Mouse (Mus musculus): ENCODE measurements at regions not wholly inside any gene's neighbourhood (a gene's known extent, or its start where the extent isn't known, plus 50 kb on each side); places are given as distances from the start of the nearest gene placed in this dataset.
"Not testable (repeated sequence)": the region's sequence is repeated elsewhere in the genome, so short reads cannot be mapped to it uniquely, and the experiment has no call there.

DNA sequence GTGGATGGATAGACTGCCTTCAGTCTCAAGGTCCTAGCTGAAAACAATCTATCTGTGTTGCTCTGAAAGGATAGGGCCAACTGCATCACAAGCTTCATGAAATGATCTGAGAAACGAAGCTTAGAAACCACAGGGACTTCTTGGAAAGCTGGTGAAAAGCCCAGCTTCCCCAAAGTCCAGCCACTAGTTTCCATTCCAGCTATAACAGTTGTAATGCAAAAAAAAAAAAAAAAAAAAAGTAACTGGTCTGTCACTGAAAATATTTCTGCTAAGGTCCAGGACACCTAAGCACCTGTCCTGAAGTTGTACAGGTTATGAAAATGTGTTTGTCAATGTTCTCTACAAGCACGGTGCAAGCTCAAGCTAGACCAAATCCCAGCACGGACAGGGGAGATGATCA is 189.4 kb upstream of the Trp63 start:
- TF ChIP-seq REST (IDR thresholded peaks at IDR 0.05; ENCODE audit: insufficient read depth, insufficient read length) (no peak), CEBPB (IDR thresholded peaks at IDR 0.05; ENCODE audit: insufficient read depth, poor library complexity, severe bottlenecking) (no peak), TCF12 (IDR thresholded peaks at IDR 0.05; ENCODE audit: insufficient read depth, poor library complexity, severe bottlenecking) (no peak)
- Histone ChIP-seq H3K4me3 (no peak overlapping the region), H3ac (ENCODE audit: control insufficient read depth, insufficient read length) (no peak overlapping the region), H3K36me3 (ENCODE audit: control insufficient read depth, insufficient read depth) (no peaks in the 10 kb centered on the region), H3K79me2 (ENCODE audit: control insufficient read depth, insufficient read depth) (no peaks in the 10 kb centered on the region), H3K4me2 (ENCODE audit: low read depth) (no peak overlapping the region), H3K27me3 (ENCODE audit: control insufficient read depth, insufficient read depth, insufficient read length) (no peaks in the 10 kb centered on the region)

DNA sequence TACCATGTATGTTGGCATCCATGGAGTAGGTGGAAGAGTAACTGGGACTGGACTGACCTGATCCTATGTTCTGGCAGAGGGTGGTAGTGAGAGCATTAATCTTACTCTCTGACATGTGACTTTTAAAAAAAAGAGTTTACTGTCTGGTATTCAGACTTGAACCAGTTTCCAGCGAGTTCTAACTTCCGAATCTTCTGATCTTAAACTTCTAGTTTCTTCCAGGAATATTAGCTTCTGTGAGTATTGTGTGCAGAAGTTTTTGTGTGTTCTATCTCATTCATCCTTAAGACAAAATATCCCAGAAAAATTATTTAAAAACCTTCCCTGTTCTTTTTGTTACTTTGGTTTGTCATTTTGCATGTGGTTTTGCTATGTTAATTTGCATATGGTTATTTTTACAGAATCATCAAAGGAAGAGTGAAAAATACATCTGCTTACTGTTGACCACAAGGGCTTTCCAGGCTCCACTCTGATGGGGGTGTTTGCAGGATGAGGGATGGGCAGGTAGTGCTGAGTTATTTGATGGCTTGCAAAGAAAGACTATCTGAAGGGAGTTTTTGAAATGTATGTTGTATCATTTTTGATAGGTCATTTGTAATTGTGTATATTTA is 187.9 kb upstream of the Trp63 start:
- no peak overlapping the region for H3K4me3 ChIP-seq
- no peaks in the 10 kb centered on the region for H3K36me3 ChIP-seq (ENCODE audit: control insufficient read depth, insufficient read depth)
- H3K4me2 ChIP-seq (ENCODE audit: low read depth), result no peak overlapping the region
- no peaks in the 10 kb centered on the region for H3K79me2 ChIP-seq (ENCODE audit: control insufficient read depth, insufficient read depth)
- H3ac ChIP-seq (ENCODE audit: control insufficient read depth, insufficient read length), result no peak overlapping the region
- TF ChIP-seq TCF3 (IDR thresholded peaks at IDR 0.05; ENCODE audit: insufficient read length, low read depth) (no peak), USF1 (IDR thresholded peaks at IDR 0.05; ENCODE audit: low read depth) (no peak), MYOG (IDR thresholded peaks at IDR 0.05; ENCODE audit: control insufficient read depth in 1 of 3, insufficient read depth in 1 of 3, insufficient read length in 2 of 3, low read depth in 2 of 3) (no peak), SRF (IDR thresholded peaks at IDR 0.05; ENCODE audit: control insufficient read depth, insufficient read length, low read depth) (no peak), REST (IDR thresholded peaks at IDR 0.05; ENCODE audit: insufficient read depth, insufficient read length) (no peak), TCF12 (IDR thresholded peaks at IDR 0.05; ENCODE audit: insufficient read depth, poor library complexity, severe bottlenecking) (no peak), MYOD1 (IDR thresholded peaks at IDR 0.05; ENCODE audit: control insufficient read depth in 1 of 3, insufficient read length in 2 of 3, low read depth in 2 of 3) (no peak), CEBPB (IDR thresholded peaks at IDR 0.05; ENCODE audit: insufficient read depth, poor library complexity, severe bottlenecking) (no peak), POLR2AphosphoS2 (IDR thresholded peaks at IDR 0.05; ENCODE audit: insufficient read length, low read depth) (no peak), MAX (IDR thresholded peaks at IDR 0.05; ENCODE audit: low read depth) (no peak), POLR2A (IDR thresholded peaks at IDR 0.05; ENCODE audit: insufficient read length, low read depth) (no peak), E2F4 (IDR thresholded peaks at IDR 0.05; ENCODE audit: insufficient read depth) (no peak)
- H3K27me3 ChIP-seq (ENCODE audit: control insufficient read depth, insufficient read depth, insufficient read length), result no peaks in the 10 kb centered on the region

DNA sequence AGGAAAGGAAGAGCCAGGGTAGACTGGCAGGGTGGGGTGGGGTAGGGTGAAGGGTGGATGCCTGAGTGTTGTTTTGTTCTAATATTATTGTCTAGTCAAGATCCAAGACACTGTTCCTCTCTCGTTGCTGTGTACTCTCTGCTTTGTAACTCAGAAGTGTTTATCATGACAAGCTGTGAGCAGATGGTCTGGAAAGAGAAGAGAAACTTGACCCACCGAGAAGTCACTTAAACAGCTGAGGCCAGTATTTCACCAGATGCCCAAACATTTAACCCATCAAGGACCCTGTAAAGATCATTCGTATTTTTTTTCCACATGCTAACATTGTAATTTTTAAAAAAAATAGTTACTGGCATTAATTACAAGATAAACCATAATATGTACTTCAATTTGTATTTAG is 178.7 kb upstream of the Trp63 start:
- H3K36me3 ChIP-seq (ENCODE audit: control insufficient read depth, insufficient read depth), result no peaks in the 10 kb centered on the region
- no peaks in the 10 kb centered on the region for H3K27me3 ChIP-seq (ENCODE audit: control insufficient read depth, insufficient read depth, insufficient read length)
- H3K4me3 ChIP-seq, result no peak overlapping the region
- TF ChIP-seq E2F4 (IDR thresholded peaks at IDR 0.05; ENCODE audit: insufficient read depth) (no peak), TCF12 (IDR thresholded peaks at IDR 0.05; ENCODE audit: insufficient read depth, poor library complexity, severe bottlenecking) (no peak), MYOG (IDR thresholded peaks at IDR 0.05; ENCODE audit: control insufficient read depth in 1 of 3, insufficient read depth in 1 of 3, insufficient read length in 2 of 3, low read depth in 2 of 3) (peak in 1 of 3 experiments; percentile 68), MYOD1 (IDR thresholded peaks at IDR 0.05; ENCODE audit: control insufficient read depth in 1 of 3, insufficient read length in 2 of 3, low read depth in 2 of 3) (peak; percentile 42 to 68 (median 67))
- no peak overlapping the region for H3ac ChIP-seq (ENCODE audit: control insufficient read depth, insufficient read length)
- H3K79me2 ChIP-seq (ENCODE audit: control insufficient read depth, insufficient read depth), result no peaks in the 10 kb centered on the region
- peak overlapping the region; percentile 44 for H3K4me2 ChIP-seq (ENCODE audit: low read depth)

DNA sequence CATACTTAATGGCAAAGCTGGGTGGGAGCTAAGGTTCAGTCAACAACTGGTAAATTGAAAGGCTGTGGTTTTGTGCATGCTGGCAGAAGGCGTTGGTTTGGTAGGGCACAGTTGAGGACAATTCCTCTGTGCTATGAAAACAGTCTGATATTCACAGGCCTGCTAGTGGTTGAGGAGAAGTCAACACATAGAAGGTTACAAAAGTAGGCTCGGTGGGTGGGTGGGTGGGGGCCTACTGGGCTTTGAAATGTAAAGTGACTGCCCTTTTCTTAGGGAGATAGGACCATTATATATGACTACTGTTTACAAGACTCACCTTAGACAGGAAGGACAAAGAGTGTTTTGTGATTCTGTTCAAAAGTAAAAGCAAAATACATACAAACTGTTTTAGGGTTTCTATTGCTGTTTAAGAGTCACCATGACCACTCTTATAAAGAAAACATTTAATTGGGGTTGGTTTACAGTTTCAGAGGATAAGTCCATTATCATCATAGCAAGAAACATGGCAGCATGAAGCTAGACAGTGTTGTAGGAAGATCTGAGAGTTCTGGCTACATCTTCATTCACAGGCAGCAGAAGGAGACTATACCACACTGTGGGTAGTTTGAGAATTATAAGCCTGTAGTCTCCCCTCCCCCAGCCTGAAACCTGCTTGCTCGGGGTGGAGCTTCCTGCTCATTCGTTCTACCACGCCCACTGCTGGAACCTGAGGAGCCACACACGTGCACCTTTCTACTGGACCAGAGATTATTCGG is 166.3 kb upstream of the Trp63 start:
- Histone ChIP-seq H3K27me3 (ENCODE audit: control insufficient read depth, insufficient read depth, insufficient read length) (no peaks in the 10 kb centered on the region), H3K4me2 (ENCODE audit: low read depth) (no peak overlapping the region), H3K4me3 (no peak overlapping the region), H3K36me3 (ENCODE audit: control insufficient read depth, insufficient read depth) (no peaks in the 10 kb centered on the region), H3K79me2 (ENCODE audit: control insufficient read depth, insufficient read depth) (no peaks in the 10 kb centered on the region), H3ac (ENCODE audit: control insufficient read depth, insufficient read length) (no peak overlapping the region)
- TF ChIP-seq CEBPB (IDR thresholded peaks at IDR 0.05; ENCODE audit: insufficient read depth, poor library complexity, severe bottlenecking) (no peak), USF1 (IDR thresholded peaks at IDR 0.05; ENCODE audit: low read depth) (no peak), TCF3 (IDR thresholded peaks at IDR 0.05; ENCODE audit: insufficient read length, low read depth) (no peak), MYOG (IDR thresholded peaks at IDR 0.05; ENCODE audit: control insufficient read depth in 1 of 3, insufficient read depth in 1 of 3, insufficient read length in 2 of 3, low read depth in 2 of 3) (no peak), POLR2A (IDR thresholded peaks at IDR 0.05; ENCODE audit: insufficient read length, low read depth) (no peak), SRF (IDR thresholded peaks at IDR 0.05; ENCODE audit: control insufficient read depth, insufficient read length, low read depth) (no peak), MAX (IDR thresholded peaks at IDR 0.05; ENCODE audit: low read depth) (no peak), TCF12 (IDR thresholded peaks at IDR 0.05; ENCODE audit: insufficient read depth, poor library complexity, severe bottlenecking) (no peak), E2F4 (IDR thresholded peaks at IDR 0.05; ENCODE audit: insufficient read depth) (no peak), MYOD1 (IDR thresholded peaks at IDR 0.05; ENCODE audit: control insufficient read depth in 1 of 3, insufficient read length in 2 of 3, low read depth in 2 of 3) (no peak), REST (IDR thresholded peaks at IDR 0.05; ENCODE audit: insufficient read depth, insufficient read length) (no peak), POLR2AphosphoS2 (IDR thresholded peaks at IDR 0.05; ENCODE audit: insufficient read length, low read depth) (no peak)

DNA sequence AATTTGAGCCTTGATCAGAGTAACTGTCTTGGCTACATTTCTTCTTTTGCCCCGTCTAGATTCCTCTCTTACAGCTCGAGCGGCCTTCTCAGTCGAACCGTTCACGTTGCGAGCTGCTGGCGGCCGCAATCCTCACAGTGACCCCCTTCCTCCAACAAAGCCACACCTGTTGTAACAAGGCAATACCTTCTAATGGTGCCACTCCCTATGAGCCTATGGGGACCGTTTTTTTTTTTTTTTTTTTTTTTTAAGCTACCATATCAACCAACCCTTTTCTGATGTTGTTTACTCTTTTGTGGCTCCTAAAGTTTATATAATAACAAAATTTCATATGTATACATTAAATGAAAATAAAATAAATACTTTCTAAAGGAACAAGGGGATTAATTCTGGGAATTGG is 160.4 kb upstream of the Trp63 start:
- H3K79me2 ChIP-seq (ENCODE audit: control insufficient read depth, insufficient read depth); H3ac ChIP-seq (ENCODE audit: control insufficient read depth, insufficient read length); H3K4me3 ChIP-seq; H3K36me3 ChIP-seq (ENCODE audit: control insufficient read depth, insufficient read depth); H3K27me3 ChIP-seq (ENCODE audit: control insufficient read depth, insufficient read depth, insufficient read length); H3K4me2 ChIP-seq (ENCODE audit: low read depth): not testable (repeated sequence)
